Mouse (Mus musculus): ENCODE results near the gene Uba52. TPM values are rescaled to one million over a fixed set of nuclear protein-coding genes. Genes with fewer than 3 reads are reported as not detected.

Uba52 gene
- total RNA-seq, 1 experiment from 2014 or later = 1,600 TPM

Other genes starting within 250 kb of the Uba52 start
- 21.3 and 25.0 TPM in 2 replicates for gene Homer3, start 228.0 kb downstream of the Uba52 start, total RNA-seq (2021)
- 49.2 and 71.3 TPM in 2 replicates for gene Ddx49, start 208.3 kb downstream of the Uba52 start, total RNA-seq (2021)
- 215 and 222 TPM in 2 replicates for gene Cope, start 208.3 kb downstream of the Uba52 start, total RNA-seq (2021)
- 1.9 and 2.9 TPM in 2 replicates for gene Cers1, start 195.0 kb downstream of the Uba52 start, total RNA-seq (2021)
- gene Gdf1, start 181.0 kb downstream of the Uba52 start, total RNA-seq (2021) = 0.41 and 1.2 TPM in 2 replicates
- 64.0 and 64.4 TPM in 2 replicates for gene Upf1, start 157.5 kb downstream of the Uba52 start, total RNA-seq (2021)
- gene Comp, start 137.2 kb downstream of the Uba52 start, total RNA-seq (2021) = 1.4 TPM in 1 of 2 replicates, not detected in the other
- gene Crtc1, start 71.2 kb downstream of the Uba52 start, total RNA-seq (2021) = 19.4 and 20.6 TPM in 2 replicates
- 15.7 and 16.3 TPM in 2 replicates for gene Klhl26, start 33.8 kb downstream of the Uba52 start, total RNA-seq (2021)
- 4.6 and 5.6 TPM in 2 replicates for gene Tmem59l, start 23.4 kb downstream of the Uba52 start, total RNA-seq (2021)
- gene Crlf1, start 17.6 kb downstream of the Uba52 start, total RNA-seq (2021) = not detected in 2 replicates
- gene Rex1bd, start 4.0 kb downstream of the Uba52 start, total RNA-seq (2021) = 116 and 123 TPM in 2 replicates
- gene Fkbp8, start 16.9 kb upstream of the Uba52 start, total RNA-seq (2021) = 235 and 252 TPM in 2 replicates
- gene Kxd1, start 17.2 kb upstream of the Uba52 start, total RNA-seq (2021) = 78.9 and 83.1 TPM in 2 replicates
- 22.4 and 22.9 TPM in 2 replicates for gene Ell, start 28.7 kb upstream of the Uba52 start, total RNA-seq (2021)
- gene Isyna1, start 83.6 kb upstream of the Uba52 start, total RNA-seq (2021) = 77.2 and 84.7 TPM in 2 replicates
- gene Ssbp4, start 98.1 kb upstream of the Uba52 start, total RNA-seq (2021) = 84.4 and 102 TPM in 2 replicates
- 1.6 and 2.0 TPM in 2 replicates for gene Lrrc25, start 105.4 kb upstream of the Uba52 start, total RNA-seq (2021)
- 0.79 and 1.0 TPM in 2 replicates for gene Gdf15, start 121.7 kb upstream of the Uba52 start, total RNA-seq (2021)
- gene Pgpep1, start 149.6 kb upstream of the Uba52 start, total RNA-seq (2021) = 73.1 and 86.5 TPM in 2 replicates
- gene Lsm4, start 162.4 kb upstream of the Uba52 start, total RNA-seq (2021) = 76.0 and 78.6 TPM in 2 replicates
- 165 and 174 TPM in 2 replicates for gene Jund, start 188.1 kb upstream of the Uba52 start, total RNA-seq (2021)
- 0.11 and 0.19 TPM in 2 replicates for gene Iqcn, start 192.7 kb upstream of the Uba52 start, total RNA-seq (2021)
- gene Gm3336, start 207.7 kb upstream of the Uba52 start, total RNA-seq (2021) = 0.70 TPM in 1 of 2 replicates, not detected in the other
- gene Pde4c, start 212.9 kb upstream of the Uba52 start, total RNA-seq (2021) = 1.9 TPM in 2 replicates
- 56.2 and 75.1 TPM in 2 replicates for gene Rab3a, start 243.9 kb upstream of the Uba52 start, total RNA-seq (2021)